In genomic region chr2:51290659-51291260, GRCm38 (mm10) we compare ENCODE assay signal across 13 mouse cellular contexts.
DNase-seq lines count a peak whose midpoint lies in the region; ATAC-seq and TF ChIP-seq lines count a peak whose summit lies in the region.
"Had no signal": no experiment of that assay in that cellular context is flagged by ENCODE, and none has a peak within 500 bp of the region (broad histone marks: within the 10 kb centered on the region; RNA-seq: fewer than 3 reads in every experiment).

No protein-coding gene starts in this region.

- peak; percentile 24 for DNase-seq in NIH3T3 (ENCODE audit: low read depth)
- no peak for DNase-seq in hindbrain, postnatal 0 days (ENCODE audit: low spot score)
- no peak for DNase-seq in c-Kit-positive CD71-positive TER-119-positive erythroid progenitor cells, embryonic 14.5 days (ENCODE audit: low spot score)
- no peak for DNase-seq in layer of hippocampus, adult 18-20 months (ENCODE audit: low spot score in 2 of 2)
- no peak for DNase-seq in adrenal gland, postnatal 4 days (ENCODE audit: low spot score in 2 of 2)
- DNase-seq: gastrocnemius, postnatal 25 days had no signal

- H3K4me3 ChIP-seq in kidney, embryonic 15.5 days (replicated peaks) = no peak overlapping the region
- H3K4me3 ChIP-seq in kidney, embryonic 14.5 days (ENCODE audit: low read length) = no peak overlapping the region
- H3K4me3 ChIP-seq in embryonic facial prominence, embryonic 15.5 days (replicated peaks) = no peak overlapping the region
- H3K4me3 ChIP-seq in hindbrain, postnatal 0 days (ENCODE audit: low read length) = no peak overlapping the region
- H3K4me3 ChIP-seq: heart, embryonic 13.5 days; limb, embryonic 15.5 days had no signal

- H3K9me3 ChIP-seq in kidney, embryonic 15.5 days (replicated peaks) = no peaks in the 10 kb centered on the region
- no peaks in the 10 kb centered on the region for H3K9me3 ChIP-seq in kidney, embryonic 14.5 days (ENCODE audit: control insufficient read depth, low read length)
- no peaks in the 10 kb centered on the region for H3K9me3 ChIP-seq in embryonic facial prominence, embryonic 15.5 days (replicated peaks)
- no peaks in the 10 kb centered on the region for H3K9me3 ChIP-seq in hindbrain, postnatal 0 days (ENCODE audit: low read length)
- H3K9me3 ChIP-seq: heart, embryonic 13.5 days; limb, embryonic 15.5 days had no signal

- TF ChIP-seq CTCF in hindbrain, postnatal 0 days (IDR thresholded peaks at IDR 0.05; ENCODE audit: low read depth) = no peak

- H3K27ac ChIP-seq in kidney, embryonic 15.5 days = 0 out of 2 replicates have a peak overlapping the region, but pooled peaks have one; percentile 27
- no peak overlapping the region for H3K27ac ChIP-seq in kidney, embryonic 14.5 days (ENCODE audit: low read depth, low read length)
- peak overlapping the region; percentile 18; the same call in 1 of the 2 replicates for H3K27ac ChIP-seq in embryonic facial prominence, embryonic 15.5 days (replicated peaks)
- no peak overlapping the region for H3K27ac ChIP-seq in hindbrain, postnatal 0 days
- H3K27ac ChIP-seq: heart, embryonic 13.5 days; limb, embryonic 15.5 days had no signal

- no peaks in the 10 kb centered on the region for H3K27me3 ChIP-seq in kidney, embryonic 15.5 days
- no peaks in the 10 kb centered on the region for H3K27me3 ChIP-seq in kidney, embryonic 14.5 days (ENCODE audit: control insufficient read depth, insufficient read depth, low read length)
- no peaks in the 10 kb centered on the region for H3K27me3 ChIP-seq in embryonic facial prominence, embryonic 15.5 days
- H3K27me3 ChIP-seq in hindbrain, postnatal 0 days (ENCODE audit: insufficient read depth, low read length) = no peaks in the 10 kb centered on the region
- H3K27me3 ChIP-seq: heart, embryonic 13.5 days; limb, embryonic 15.5 days had no signal

- 44% methylated on average over 5 of the region's 5 CpGs for WGBS in kidney, embryonic 15.5 days
- WGBS in kidney, embryonic 14.5 days = 47% methylated on average over 5 of the region's 5 CpGs
- WGBS in embryonic facial prominence, embryonic 15.5 days = 40% methylated on average over 5 of the region's 5 CpGs
- 47% methylated on average over 5 of the region's 5 CpGs for WGBS in hindbrain, postnatal 0 days

- H3K4me1 ChIP-seq in kidney, embryonic 15.5 days = peaks cover 6% of the 10 kb centered on the region; the same call in 1 of the 2 replicates
- no peaks in the 10 kb centered on the region for H3K4me1 ChIP-seq in kidney, embryonic 14.5 days (ENCODE audit: control insufficient read depth, insufficient read depth, low read length)
- H3K4me1 ChIP-seq in embryonic facial prominence, embryonic 15.5 days = peaks cover 7% of the 10 kb centered on the region
- no peaks in the 10 kb centered on the region for H3K4me1 ChIP-seq in hindbrain, postnatal 0 days (ENCODE audit: insufficient read depth, low read length)
- H3K4me1 ChIP-seq: limb, embryonic 15.5 days had no signal

- ATAC-seq in kidney, embryonic 15.5 days (replicated peaks; ENCODE audit: low FRiP score) = peak; percentile 52; the same call in 1 of the 2 replicates
- ATAC-seq in kidney, embryonic 14.5 days (ENCODE audit: low FRiP score, low TSS enrichment) = no peak
- no peak for ATAC-seq in embryonic facial prominence, embryonic 15.5 days (ENCODE audit: insufficient number of reproducible peaks, low FRiP score, low TSS enrichment, low read depth)
- ATAC-seq in hindbrain, postnatal 0 days = peak; percentile 55; the same call in 1 of the 2 replicates
- ATAC-seq: CD4-positive, CD25-positive, alpha-beta regulatory T cell, adult 4 months; lung, postnatal 0 days had no signal

- no peak overlapping the region for H3K9ac ChIP-seq in kidney, embryonic 15.5 days
- no peak overlapping the region for H3K9ac ChIP-seq in kidney, embryonic 14.5 days (ENCODE audit: low read depth, low read length)
- H3K9ac ChIP-seq in embryonic facial prominence, embryonic 15.5 days = no peak overlapping the region
- H3K9ac ChIP-seq in hindbrain, postnatal 0 days (replicated peaks; ENCODE audit: low read length) = no peak overlapping the region
- H3K9ac ChIP-seq: heart, embryonic 13.5 days; limb, embryonic 15.5 days had no signal

- no peaks in the 10 kb centered on the region for H3K36me3 ChIP-seq in kidney, embryonic 15.5 days
- H3K36me3 ChIP-seq in kidney, embryonic 14.5 days (ENCODE audit: control insufficient read depth, insufficient read depth, low read length) = no peaks in the 10 kb centered on the region
- H3K36me3 ChIP-seq in embryonic facial prominence, embryonic 15.5 days = no peaks in the 10 kb centered on the region
- H3K36me3 ChIP-seq in hindbrain, postnatal 0 days (ENCODE audit: insufficient read depth, low read length) = no peaks in the 10 kb centered on the region
- H3K36me3 ChIP-seq: heart, embryonic 13.5 days; limb, embryonic 15.5 days had no signal

- no peak overlapping the region for H3K4me2 ChIP-seq in kidney, embryonic 15.5 days
- H3K4me2 ChIP-seq in kidney, embryonic 14.5 days (replicated peaks; ENCODE audit: low read depth, low read length) = no peak overlapping the region
- no peak overlapping the region for H3K4me2 ChIP-seq in embryonic facial prominence, embryonic 15.5 days (replicated peaks)
- no peak overlapping the region for H3K4me2 ChIP-seq in hindbrain, postnatal 0 days (ENCODE audit: low read depth, low read length)
- H3K4me2 ChIP-seq: heart, embryonic 13.5 days; limb, embryonic 15.5 days had no signal

Comparison
In these comparisons a context has a peak if more than half of its experiments do, and no peak if none do; other contexts are left out.
1. ATAC-seq: peak in kidney, embryonic 15.5 days (single experiment) and hindbrain, postnatal 0 days (single experiment); none in kidney, embryonic 14.5 days (single experiment) and embryonic facial prominence, embryonic 15.5 days (single experiment).
2. H3K27ac ChIP-seq: peak in kidney, embryonic 15.5 days (single experiment) and embryonic facial prominence, embryonic 15.5 days (single experiment); none in kidney, embryonic 14.5 days (single experiment) and hindbrain, postnatal 0 days (single experiment).